Mouse (Mus musculus): Measurements from ENCODE around the gene Olfr1238.

Gene Olfr1238

DNA sequence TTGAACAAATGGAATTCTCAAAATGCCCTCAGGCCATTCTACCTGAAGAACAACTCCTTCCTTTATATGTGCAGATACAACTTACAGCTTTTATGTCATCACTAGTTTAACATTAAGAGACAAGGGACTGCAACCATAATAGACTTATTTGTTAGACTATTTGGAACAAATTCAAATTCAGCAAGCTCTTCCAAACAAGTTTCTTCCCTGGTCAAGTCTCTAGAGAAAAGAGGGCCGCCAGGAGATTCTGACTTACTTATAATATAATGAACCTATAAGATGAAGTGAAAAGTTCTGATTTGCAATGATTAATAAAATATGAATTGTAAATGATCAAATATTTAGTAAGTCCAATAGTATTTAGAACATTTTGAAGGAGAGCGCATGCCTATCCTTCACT, at the start of gene Olfr1238:
Gene Olfr1238 (minus strand): TSS at position 101 of the 400 bp plus-strand sequence.
- no peak for DNase-seq (ENCODE audit: low spot score in 2 of 2)

DNA sequence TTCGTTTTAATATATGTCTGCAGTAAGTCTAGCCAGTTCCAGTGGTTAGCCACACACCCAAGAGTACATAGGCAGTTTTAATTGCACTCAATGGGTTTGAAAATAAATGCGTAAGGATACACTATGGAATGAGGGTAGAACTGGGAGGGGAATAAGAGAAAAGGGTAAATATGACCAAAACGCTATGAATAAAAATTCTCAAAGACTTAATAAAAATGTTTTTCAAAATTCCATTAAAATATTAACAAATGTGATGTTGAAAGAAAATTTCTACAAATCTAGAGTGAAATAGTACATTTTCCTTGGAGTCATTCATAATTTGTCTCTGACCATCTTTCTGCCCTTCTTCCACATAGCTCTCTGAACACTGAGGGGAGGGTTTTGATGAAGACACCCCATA, 33.4 kb upstream of the Olfr1238 start, which contains the start of gene Olfr1240:
Gene Olfr1240 (minus strand): TSS at position 101 of the 400 bp plus-strand sequence.
- DNase-seq (ENCODE audit: low spot score in 2 of 2): no peak

GRCm38 (mm10) chr2:89420307-89420706, 10.8 kb upstream of the Olfr1238 start, which contains the start of gene Olfr1239:
Gene Olfr1239, minus strand, starts transcription at chr2:89420407.
- no peak for DNase-seq (ENCODE audit: low spot score in 2 of 2)

DNA sequence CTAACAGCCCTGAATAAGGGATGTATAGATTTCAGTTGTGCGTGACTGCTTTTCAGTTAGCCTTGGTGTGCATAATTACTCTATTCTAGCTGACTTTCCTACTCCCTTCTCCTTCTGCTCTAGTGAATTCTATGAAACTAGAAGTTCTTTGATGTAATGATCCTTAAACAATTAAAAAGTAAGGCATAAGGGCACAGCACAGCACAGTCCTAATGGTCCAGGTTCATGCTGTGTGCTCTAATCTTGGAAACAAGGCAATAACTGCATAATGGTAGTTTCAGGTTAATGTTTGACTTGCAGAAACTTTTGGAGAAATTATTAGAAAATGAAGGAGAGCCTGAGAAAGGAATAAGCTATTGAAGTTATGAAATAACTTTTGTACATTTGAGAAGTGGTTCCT, 5.1 kb upstream of the Olfr1238 start:
- no peak for DNase-seq (ENCODE audit: low spot score in 2 of 2)

- no peak for DNase-seq (ENCODE audit: low spot score in 2 of 2)
Measured at GRCm38 (mm10) chr2:89400882-89401281, 8.6 kb downstream of the Olfr1238 start.

- no peak for DNase-seq (ENCODE audit: low spot score in 2 of 2)
Measured at GRCm38 (mm10) chr2:89364765-89365164, 44.7 kb downstream of the Olfr1238 start, which contains the start of gene Olfr1234. Gene Olfr1234, minus strand, starts transcription at chr2:89364865.
